In genomic region chr3:84715073-84715768, GRCm38 (mm10) we compare ENCODE assay signal across 10 mouse cellular contexts. TPM values are rescaled to one million over a fixed set of nuclear protein-coding genes. Genes with fewer than 3 reads are reported as not detected.
DNase-seq lines count a peak whose midpoint lies in the region; ATAC-seq and TF ChIP-seq lines count a peak whose summit lies in the region.
"Had no signal": no experiment of that assay in that cellular context is flagged by ENCODE, and none has a peak within 500 bp of the region (broad histone marks: within the 10 kb centered on the region; RNA-seq: fewer than 3 reads in every experiment).

No protein-coding gene starts in this region.

- peaks cover 7% of the 10 kb centered on the region for H3K4me1 ChIP-seq in testis, adult 2 months (ENCODE audit: control insufficient read depth, insufficient read depth, low read length)
- no peaks in the 10 kb centered on the region for H3K4me1 ChIP-seq in midbrain, embryonic 10.5 days

- ATAC-seq in inflammation-experienced regulatory T-cells, adult 6 months = peak; percentile 96
- ATAC-seq: hindbrain, postnatal 0 days had no signal

- H3K27ac ChIP-seq in testis, adult 2 months (ENCODE audit: control insufficient read depth, insufficient read depth, low read depth, low read length) = no peak overlapping the region
- H3K27ac ChIP-seq in midbrain, embryonic 10.5 days (replicated peaks) = no peak overlapping the region
- H3K27ac ChIP-seq: hindbrain, postnatal 0 days; liver, embryonic 15.5 days had no signal

- H3K36me3 ChIP-seq in testis, adult 2 months (ENCODE audit: control insufficient read depth, insufficient read depth, low read length) = no peaks in the 10 kb centered on the region
- H3K36me3 ChIP-seq in midbrain, embryonic 10.5 days = no peaks in the 10 kb centered on the region
- H3K36me3 ChIP-seq: liver, embryonic 15.5 days had no signal

- H3K27me3 ChIP-seq in testis, adult 2 months (ENCODE audit: control insufficient read depth, insufficient read depth, low read length) = no peaks in the 10 kb centered on the region
- no peaks in the 10 kb centered on the region for H3K27me3 ChIP-seq in midbrain, embryonic 10.5 days (ENCODE audit: low read depth, poor library complexity, severe bottlenecking)

- no peak for TF ChIP-seq CTCF in testis, adult 2 months (IDR thresholded peaks at IDR 0.05; ENCODE audit: control insufficient read depth, insufficient read depth, insufficient replicate concordance, low read depth, low read length)

- 93% methylated on average over 15 of the region's 15 CpGs for WGBS in midbrain, embryonic 10.5 days

- TF ChIP-seq POLR2A in testis, adult 2 months (IDR thresholded peaks at IDR 0.05; ENCODE audit: control insufficient read depth, low read depth, low read length) = no peak

- peak overlapping the region; percentile 22; the same call in 1 of the 2 replicates for H3K4me3 ChIP-seq in testis, adult 2 months (ENCODE audit: control insufficient read depth, low read depth, low read length)
- no peak overlapping the region for H3K4me3 ChIP-seq in midbrain, embryonic 10.5 days
- H3K4me3 ChIP-seq: liver, embryonic 15.5 days; myocyte had no signal

- H3K9me3 ChIP-seq in midbrain, embryonic 10.5 days (replicated peaks) = no peaks in the 10 kb centered on the region
- H3K9me3 ChIP-seq: liver, embryonic 15.5 days had no signal

- no peak for DNase-seq in testis, postnatal 14 days (ENCODE audit: low spot score)
- DNase-seq in MEL-GATA-1-ER (ENCODE audit: extremely low read depth, low read depth) = peak; percentile 98
- DNase-seq in spleen, postnatal 36 days (ENCODE audit: low spot score in 2 of 2) = peak; percentile 68
- no peak for DNase-seq in midbrain, embryonic 10.5 days (ENCODE audit: low spot score)
- DNase-seq in embryo, embryonic 10.5 days (ENCODE audit: low spot score) = no peak

RNA-seq across cellular contexts. Expression of gene Tmem154, which starts 49.2 kb away (rescaled TPM):
- polyA plus RNA-seq in testis, adult 2 months (2012; rRNA removed) = 0.02 and 0.05 TPM in 2 replicates
- polyA plus RNA-seq in inflammation-experienced regulatory T-cells, adult 6 months (2017; shearing (Covaris generic)) = 100 to 1,000 TPM; 108 to 140 (median 136) TPM
- 0.25 and 0.29 TPM in 2 replicates for polyA plus RNA-seq in midbrain, embryonic 10.5 days (2016; fragmentation: Nextera tagmentation; extraction: Ambion mirVana)

Comparison
In these comparisons a context has a peak if more than half of its experiments do, and no peak if none do; other contexts are left out.
1. DNase-seq: peak in MEL-GATA-1-ER (single experiment) and spleen, postnatal 36 days (2 of 2); none in testis, postnatal 14 days (single experiment), midbrain, embryonic 10.5 days (single experiment) and embryo, embryonic 10.5 days (single experiment).
2. RNA of gene Tmem154, which starts 49.2 kb away (polyA plus RNA-seq): 108 to 140 TPM in inflammation-experienced regulatory T-cells, adult 6 months; 0.25 to 0.29 TPM in midbrain, embryonic 10.5 days and 0.02 to 0.05 TPM in testis, adult 2 months; every median in the first group is over 10 times any median in the second.